9 mouse cellular contexts compared by ENCODE assay signal in the genomic region with DNA sequence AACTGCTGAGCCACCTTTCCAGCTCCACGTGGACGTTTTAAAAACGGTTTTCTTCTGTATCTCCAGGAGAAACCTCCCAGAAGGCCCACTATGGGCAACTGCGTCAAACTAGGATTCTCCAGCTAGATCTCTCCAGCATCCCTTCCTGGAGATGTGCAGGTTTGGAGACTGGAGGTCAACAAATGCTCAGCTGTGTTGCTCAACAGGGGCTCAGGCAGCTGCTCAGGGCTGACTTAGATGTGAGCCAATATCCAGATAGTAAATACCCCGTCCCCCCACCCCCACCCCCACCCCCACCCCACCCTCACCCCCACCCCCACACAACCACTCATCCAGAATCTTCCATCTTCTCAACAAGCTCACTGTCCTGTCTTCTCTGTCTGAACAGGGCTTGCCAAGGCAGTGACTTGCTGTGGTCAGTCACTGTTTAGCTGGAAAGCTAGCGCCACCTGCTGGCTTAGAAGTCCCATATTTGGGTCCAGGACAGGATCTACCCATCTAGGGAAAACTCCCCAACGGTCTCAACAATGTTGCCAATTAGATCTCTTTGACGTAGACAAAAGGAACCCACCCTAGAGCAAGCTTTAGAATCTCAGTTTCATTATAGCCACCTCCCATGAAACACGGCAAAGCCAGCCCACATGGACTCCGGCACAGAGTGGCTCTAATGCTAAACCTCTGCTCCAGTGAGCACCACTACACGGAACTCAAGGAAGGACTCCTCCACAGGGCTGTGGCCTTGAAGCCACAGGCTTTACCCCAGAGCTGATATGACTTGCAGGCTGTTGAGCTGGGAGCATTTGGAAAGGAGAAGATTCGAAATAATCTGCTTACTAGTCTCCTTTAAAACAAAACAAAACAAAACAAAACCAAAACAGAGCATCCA.
DNase-seq lines count a peak whose midpoint lies in the region; ATAC-seq and TF ChIP-seq lines count a peak whose summit lies in the region.
"Had no signal": no experiment of that assay in that cellular context is flagged by ENCODE, and none has a peak within 500 bp of the region (broad histone marks: within the 10 kb centered on the region; RNA-seq: fewer than 3 reads in every experiment).

No protein-coding gene starts in this region.

- peak; percentile 5 to 21 (median 15); a peak in 3 of 6 replicates for TF ChIP-seq CTCF in MEL (IDR thresholded peaks at IDR 0.05 in 2 of 3, conservative IDR thresholded peaks at IDR 0.05 in 1 of 3; ENCODE audit: control insufficient read depth in 1 of 3, insufficient read depth in 1 of 3, low read depth in 2 of 3, low read length in 3 of 3, poor library complexity in 1 of 3, severe bottlenecking in 1 of 3)

- no peak overlapping the region for H3K4me2 ChIP-seq in forebrain, embryonic 15.5 days (replicated peaks)

- TF ChIP-seq POLR2A in MEL (IDR thresholded peaks at IDR 0.05; ENCODE audit: control insufficient read depth in 1 of 2, insufficient read depth in 1 of 2, low read depth in 1 of 2, low read length in 2 of 2, poor library complexity in 1 of 2): no peak

- TF ChIP-seq EP300 in MEL (IDR thresholded peaks at IDR 0.05; ENCODE audit: low read depth in 1 of 2, low read length in 2 of 2): no peak

- no peaks in the 10 kb centered on the region for H3K4me1 ChIP-seq in MEL (ENCODE audit: control insufficient read depth in 1 of 2, insufficient read depth in 2 of 2, low read length in 2 of 2)
- H3K4me1 ChIP-seq in forebrain, embryonic 15.5 days: no peaks in the 10 kb centered on the region

- ATAC-seq in cerebellum, adult (ENCODE audit: insufficient number of reproducible peaks, low FRiP score, low TSS enrichment): peak; percentile 84
- peak; percentile 84 for ATAC-seq in forebrain, embryonic 15.5 days (replicated peaks)

- no peaks in the 10 kb centered on the region for H3K27me3 ChIP-seq in MEL (ENCODE audit: control insufficient read depth in 1 of 2, insufficient read depth in 2 of 2, low read length in 2 of 2)
- no peaks in the 10 kb centered on the region for H3K27me3 ChIP-seq in forebrain, embryonic 15.5 days

- intact Hi-C loops in heart, postnatal 36 days (cut with DNase I): loop anchor here (2.0 to 10.0 kb wide), 3 partner anchors 443 to 631 kb away; no protein-coding TSS in a partner anchor

- WGBS in forebrain, embryonic 15.5 days: 41% methylated on average over 12 of the region's 12 CpGs

- no peak overlapping the region for H3K4me3 ChIP-seq in MEL (ENCODE audit: control insufficient read depth in 1 of 2, insufficient read depth in 1 of 2, low read depth in 2 of 2, low read length in 2 of 2)
- H3K4me3 ChIP-seq in forebrain, embryonic 15.5 days: no peak overlapping the region
- H3K4me3 ChIP-seq: erythroblast, embryonic 14.5 days had no signal

- H3K9ac ChIP-seq in MEL (ENCODE audit: control insufficient read depth, low read depth, low read length, poor library complexity, severe bottlenecking): no peak overlapping the region
- no peak overlapping the region for H3K9ac ChIP-seq in forebrain, embryonic 15.5 days (replicated peaks)

- DNase-seq in MEL (ENCODE audit: low read depth, low spot score): peak; percentile 6
- DNase-seq in heart, postnatal 36 days: peak; percentile 84 to 86
- peak; percentile 85 for DNase-seq in layer of hippocampus, adult 11-12 months (ENCODE audit: low spot score)
- peak; percentile 90 for DNase-seq in lung, postnatal 36 days
- peak; percentile 86 for DNase-seq in right cerebral cortex, adult 18-20 months
- DNase-seq in yolk sac, embryonic 10.5 days (ENCODE audit: low spot score): peak; percentile 60

- no peaks in the 10 kb centered on the region for H3K36me3 ChIP-seq in MEL (ENCODE audit: control insufficient read depth in 1 of 2, insufficient read depth in 2 of 2, low read length in 2 of 2)
- no peaks in the 10 kb centered on the region for H3K36me3 ChIP-seq in forebrain, embryonic 15.5 days

- H3K9me3 ChIP-seq in MEL (replicated peaks; ENCODE audit: insufficient read depth, low read length): no peaks in the 10 kb centered on the region
- no peaks in the 10 kb centered on the region for H3K9me3 ChIP-seq in forebrain, embryonic 15.5 days

- TF ChIP-seq RAD21 in MEL (IDR thresholded peaks at IDR 0.05; ENCODE audit: low read depth, low read length): peak; percentile 6

- no peak overlapping the region for H3K27ac ChIP-seq in MEL (ENCODE audit: control insufficient read depth, low read depth, low read length)
- no peak overlapping the region for H3K27ac ChIP-seq in forebrain, embryonic 15.5 days (replicated peaks)

- no peaks in the 10 kb centered on the region for H3K79me2 ChIP-seq in MEL (ENCODE audit: control insufficient read depth, insufficient read depth, low read length, poor library complexity)

TF ChIP-seq in MEL, 35 proteins besides CTCF, POLR2A, EP300 and RAD21:
- TF ChIP-seq SMC3 (IDR thresholded peaks at IDR 0.05; ENCODE audit: low read depth, low read length): peak; percentile 9; the same call in 1 of the 2 replicates
- no peak for TF ChIP-seq RCOR1 (IDR thresholded peaks at IDR 0.05; ENCODE audit: low read depth, low read length)
- TF ChIP-seq TAL1 (IDR thresholded peaks at IDR 0.05; ENCODE audit: low read length): no peak

Comparison
In these comparisons a context has a peak if more than half of its experiments do, and no peak if none do; other contexts are left out.
1. DNase-seq: peak in every context shown above with its lines; median percentile 90 in lung, postnatal 36 days; 86 in right cerebral cortex, adult 18-20 months; 85 in heart, postnatal 36 days; 85 in layer of hippocampus, adult 11-12 months; 60 in yolk sac, embryonic 10.5 days; 6 in MEL.